Mouse (Mus musculus): ENCODE results near the gene Mbnl2. TPM values are rescaled to one million over a fixed set of nuclear protein-coding genes. Genes with fewer than 3 reads are reported as not detected.
A peak's percentile ranks its signal among the peaks of the same experiment; 100 is the strongest.

Mbnl2 gene
- polyA plus RNA-seq, 1 experiment = 64.4 TPM

DNA sequence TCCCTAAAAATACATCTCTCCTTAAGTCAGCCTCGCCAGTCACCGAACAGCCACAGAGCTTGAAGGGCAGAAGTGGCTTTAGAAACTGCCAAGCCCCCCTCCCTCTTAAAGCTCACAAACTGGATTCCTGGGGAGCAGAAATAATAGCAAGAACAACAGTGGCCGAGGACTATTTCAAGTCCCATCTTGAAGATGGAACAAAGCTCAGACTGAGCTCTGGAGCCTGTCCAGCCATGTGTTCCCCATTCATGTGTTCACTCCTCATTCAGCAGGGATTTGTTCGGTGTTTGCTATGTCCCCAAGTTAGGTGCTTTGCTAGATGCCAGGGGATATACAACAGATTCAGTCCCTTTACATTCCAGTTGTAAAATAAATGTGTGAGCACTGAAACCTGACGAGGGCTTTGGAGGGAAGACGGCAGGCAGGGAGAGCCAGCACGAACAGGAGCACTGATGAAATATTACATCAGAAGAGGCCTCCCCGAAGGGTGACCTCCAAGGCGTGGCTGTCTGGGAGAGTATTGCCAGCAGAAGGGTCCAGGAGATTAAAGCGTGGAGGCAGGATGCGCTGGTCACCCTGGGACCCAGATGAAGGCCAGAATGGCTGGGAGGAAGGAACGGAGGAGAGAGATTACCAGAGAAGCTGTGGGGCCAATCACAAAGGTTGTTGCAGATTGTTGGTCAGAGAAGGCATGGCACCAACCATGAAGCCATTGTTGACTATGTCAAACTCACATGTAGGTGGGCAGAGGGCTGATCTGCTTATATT, 36.0 kb downstream of the Mbnl2 start:
- TF ChIP-seq POLR2A (IDR thresholded peaks at IDR 0.05; ENCODE audit: control insufficient read depth, extremely low read depth, insufficient read depth, low read length, poor library complexity) (no peak), CTCF (IDR thresholded peaks at IDR 0.05; ENCODE audit: borderline replicate concordance, control insufficient read depth, extremely low read depth, insufficient read depth, low read length, poor library complexity) (no peak)
- WGBS = 93% methylated on average over 12 of the region's 12 CpGs
- Histone ChIP-seq H3K4me3 (ENCODE audit: control insufficient read depth, insufficient read depth, low read length) (no peak overlapping the region), H3K36me3 (ENCODE audit: control insufficient read depth, insufficient read depth, low read length) (no peaks in the 10 kb centered on the region), H3K4me1 (replicated peaks; ENCODE audit: control insufficient read depth, insufficient read depth, low read length) (peaks cover 41% of the 10 kb centered on the region), H3K27ac (ENCODE audit: control insufficient read depth, insufficient read depth, low read length) (no peak overlapping the region), H3K27me3 (ENCODE audit: control insufficient read depth, insufficient read depth, low read length) (no peaks in the 10 kb centered on the region)
- no peak for DNase-seq

DNA sequence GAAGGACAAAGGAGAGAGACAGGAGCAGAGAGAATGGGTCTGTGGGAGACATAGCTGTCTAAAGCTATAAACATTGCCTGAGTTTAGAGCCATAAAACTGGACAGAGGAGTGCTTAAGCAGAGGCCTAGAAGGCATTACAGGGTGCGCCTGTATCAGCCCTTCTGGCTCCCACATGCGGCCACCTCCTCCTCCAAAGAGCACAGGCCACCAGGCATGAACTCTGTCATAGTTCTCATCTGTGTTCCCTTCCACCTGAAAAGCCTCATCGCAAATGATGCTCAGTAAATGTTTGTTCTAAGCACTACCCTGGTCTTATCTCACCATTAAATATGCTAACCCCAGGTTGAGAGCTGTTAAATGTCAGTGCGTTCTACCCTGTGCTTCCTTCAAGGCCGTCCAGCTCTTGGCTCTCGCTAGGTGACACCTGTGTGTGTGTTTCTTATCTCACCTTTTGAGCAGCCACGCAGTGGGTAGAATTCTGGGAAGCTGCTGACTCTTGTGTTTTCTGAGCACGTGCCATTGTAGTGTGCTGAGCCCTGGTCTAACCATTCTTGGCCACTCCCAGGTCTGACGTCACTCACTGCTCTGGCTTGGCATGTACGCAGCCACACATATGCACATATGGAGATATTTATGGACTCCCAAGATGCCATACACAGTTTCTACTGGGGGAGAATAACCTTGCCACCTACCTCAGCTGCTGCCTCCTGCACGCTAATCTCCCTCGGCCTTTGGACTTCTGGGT, 37.4 kb downstream of the Mbnl2 start:
- TF ChIP-seq CTCF (IDR thresholded peaks at IDR 0.05; ENCODE audit: borderline replicate concordance, control insufficient read depth, extremely low read depth, insufficient read depth, low read length, poor library complexity) (no peak), POLR2A (IDR thresholded peaks at IDR 0.05; ENCODE audit: control insufficient read depth, extremely low read depth, insufficient read depth, low read length, poor library complexity) (no peak)
- H3K27ac ChIP-seq (ENCODE audit: control insufficient read depth, insufficient read depth, low read length) = no peak overlapping the region
- H3K36me3 ChIP-seq (ENCODE audit: control insufficient read depth, insufficient read depth, low read length) = no peaks in the 10 kb centered on the region
- no peaks in the 10 kb centered on the region for H3K27me3 ChIP-seq (ENCODE audit: control insufficient read depth, insufficient read depth, low read length)
- no peak for DNase-seq
- 73% methylated on average over 12 of the region's 12 CpGs for WGBS
- no peak overlapping the region for H3K4me3 ChIP-seq (ENCODE audit: control insufficient read depth, insufficient read depth, low read length)
- H3K4me1 ChIP-seq (replicated peaks; ENCODE audit: control insufficient read depth, insufficient read depth, low read length) = peaks cover 33% of the 10 kb centered on the region

DNA sequence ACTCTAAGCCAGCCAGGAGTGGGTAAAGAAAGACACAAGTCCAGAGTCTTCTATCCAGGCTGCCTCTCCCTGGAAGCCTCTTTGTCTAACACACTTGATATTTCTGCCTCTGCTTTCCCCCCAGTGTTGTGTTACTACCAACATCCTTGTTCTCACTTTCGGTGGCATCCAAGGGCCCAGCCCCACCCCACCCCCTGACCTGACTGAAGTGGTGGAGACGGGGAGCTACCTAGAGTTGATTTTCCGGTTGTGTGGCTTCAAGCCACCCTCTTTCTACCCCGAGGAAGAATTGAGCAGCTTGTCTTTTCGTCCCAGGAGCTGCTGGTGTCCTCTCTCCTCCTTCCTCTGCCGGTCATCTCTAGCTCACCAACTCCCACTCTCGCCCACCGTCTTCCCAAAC, 38.0 kb downstream of the Mbnl2 start:
- Histone ChIP-seq H3K27ac (ENCODE audit: control insufficient read depth, insufficient read depth, low read length) (peak overlapping the region; percentile 47), H3K27me3 (ENCODE audit: control insufficient read depth, insufficient read depth, low read length) (no peaks in the 10 kb centered on the region), H3K4me3 (ENCODE audit: control insufficient read depth, insufficient read depth, low read length) (no peak overlapping the region), H3K4me1 (replicated peaks; ENCODE audit: control insufficient read depth, insufficient read depth, low read length) (peaks cover 30% of the 10 kb centered on the region), H3K36me3 (ENCODE audit: control insufficient read depth, insufficient read depth, low read length) (no peaks in the 10 kb centered on the region)
- no peak for DNase-seq
- no peak for TF ChIP-seq POLR2A (IDR thresholded peaks at IDR 0.05; ENCODE audit: control insufficient read depth, extremely low read depth, insufficient read depth, low read length, poor library complexity)
- TF ChIP-seq CTCF (IDR thresholded peaks at IDR 0.05; ENCODE audit: borderline replicate concordance, control insufficient read depth, extremely low read depth, insufficient read depth, low read length, poor library complexity) = no peak
- 67% methylated on average over 8 of the region's 8 CpGs for WGBS

DNA sequence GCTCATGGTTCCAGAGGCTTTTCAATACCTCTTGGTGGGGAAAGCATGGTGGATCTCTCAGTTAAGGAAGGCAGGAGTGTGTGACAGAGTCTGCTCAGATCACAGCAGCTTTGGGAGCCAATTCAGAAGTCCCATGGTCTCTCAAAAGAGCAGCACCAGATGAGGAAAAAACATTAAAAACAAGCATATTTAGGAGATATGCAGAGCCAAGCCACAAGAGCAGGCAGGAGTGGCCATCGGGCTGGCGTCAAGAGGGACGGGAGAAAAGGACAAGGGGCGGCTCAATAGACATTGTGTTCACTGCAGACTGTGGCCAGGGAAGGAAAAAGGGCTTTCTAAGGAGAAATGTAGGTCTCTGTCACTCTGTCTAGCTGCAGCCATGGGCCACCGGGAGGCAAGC, 40.3 kb downstream of the Mbnl2 start:
- Histone ChIP-seq H3K4me1 (replicated peaks; ENCODE audit: control insufficient read depth, insufficient read depth, low read length) (peaks cover 36% of the 10 kb centered on the region), H3K27ac (ENCODE audit: control insufficient read depth, insufficient read depth, low read length) (no peak overlapping the region), H3K36me3 (ENCODE audit: control insufficient read depth, insufficient read depth, low read length) (no peaks in the 10 kb centered on the region), H3K27me3 (ENCODE audit: control insufficient read depth, insufficient read depth, low read length) (no peaks in the 10 kb centered on the region), H3K4me3 (ENCODE audit: control insufficient read depth, insufficient read depth, low read length) (no peak overlapping the region)
- no peak for DNase-seq
- 93% methylated on average over 5 of the region's 5 CpGs for WGBS
- TF ChIP-seq CTCF (IDR thresholded peaks at IDR 0.05; ENCODE audit: borderline replicate concordance, control insufficient read depth, extremely low read depth, insufficient read depth, low read length, poor library complexity) (no peak), POLR2A (IDR thresholded peaks at IDR 0.05; ENCODE audit: control insufficient read depth, extremely low read depth, insufficient read depth, low read length, poor library complexity) (no peak)

DNA sequence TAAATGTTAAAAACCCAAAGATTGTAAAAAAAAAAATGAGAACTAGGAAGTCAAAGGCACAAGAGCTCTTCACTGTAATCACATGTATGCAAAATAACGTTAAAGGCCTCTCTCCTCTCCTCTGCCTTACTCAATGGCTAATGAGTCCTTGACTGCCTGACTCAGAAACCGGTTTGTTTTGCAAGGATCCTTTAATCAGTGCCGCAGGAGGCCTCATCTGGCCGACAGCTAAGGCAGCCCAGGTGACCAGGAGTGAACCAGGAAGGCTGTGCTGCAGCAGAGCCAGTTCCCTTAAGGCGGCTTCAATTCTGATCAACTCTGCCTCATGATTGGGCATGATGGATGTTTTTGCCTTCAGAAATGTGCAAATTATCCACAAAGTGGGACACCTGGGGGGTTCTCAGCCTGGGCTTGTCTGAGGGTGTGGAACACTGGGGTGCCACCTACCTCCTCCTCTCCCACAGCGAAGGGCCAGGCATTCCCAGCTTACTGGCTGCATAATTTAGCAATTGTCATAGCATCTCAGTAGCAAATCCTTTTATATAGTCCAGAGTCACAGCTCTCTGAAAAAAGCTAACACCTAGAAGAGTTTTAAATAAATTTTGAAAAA, 43.0 kb downstream of the Mbnl2 start:
- no peaks in the 10 kb centered on the region for H3K36me3 ChIP-seq (ENCODE audit: control insufficient read depth, insufficient read depth, low read length)
- 94% methylated on average over 6 of the region's 6 CpGs for WGBS
- H3K27me3 ChIP-seq (ENCODE audit: control insufficient read depth, insufficient read depth, low read length) = no peaks in the 10 kb centered on the region
- peaks cover 25% of the 10 kb centered on the region for H3K4me1 ChIP-seq (replicated peaks; ENCODE audit: control insufficient read depth, insufficient read depth, low read length)
- no peak for DNase-seq
- H3K27ac ChIP-seq (ENCODE audit: control insufficient read depth, insufficient read depth, low read length) = no peak overlapping the region
- no peak overlapping the region for H3K4me3 ChIP-seq (ENCODE audit: control insufficient read depth, insufficient read depth, low read length)
- TF ChIP-seq POLR2A (IDR thresholded peaks at IDR 0.05; ENCODE audit: control insufficient read depth, extremely low read depth, insufficient read depth, low read length, poor library complexity) (no peak), CTCF (IDR thresholded peaks at IDR 0.05; ENCODE audit: borderline replicate concordance, control insufficient read depth, extremely low read depth, insufficient read depth, low read length, poor library complexity) (no peak)

DNA sequence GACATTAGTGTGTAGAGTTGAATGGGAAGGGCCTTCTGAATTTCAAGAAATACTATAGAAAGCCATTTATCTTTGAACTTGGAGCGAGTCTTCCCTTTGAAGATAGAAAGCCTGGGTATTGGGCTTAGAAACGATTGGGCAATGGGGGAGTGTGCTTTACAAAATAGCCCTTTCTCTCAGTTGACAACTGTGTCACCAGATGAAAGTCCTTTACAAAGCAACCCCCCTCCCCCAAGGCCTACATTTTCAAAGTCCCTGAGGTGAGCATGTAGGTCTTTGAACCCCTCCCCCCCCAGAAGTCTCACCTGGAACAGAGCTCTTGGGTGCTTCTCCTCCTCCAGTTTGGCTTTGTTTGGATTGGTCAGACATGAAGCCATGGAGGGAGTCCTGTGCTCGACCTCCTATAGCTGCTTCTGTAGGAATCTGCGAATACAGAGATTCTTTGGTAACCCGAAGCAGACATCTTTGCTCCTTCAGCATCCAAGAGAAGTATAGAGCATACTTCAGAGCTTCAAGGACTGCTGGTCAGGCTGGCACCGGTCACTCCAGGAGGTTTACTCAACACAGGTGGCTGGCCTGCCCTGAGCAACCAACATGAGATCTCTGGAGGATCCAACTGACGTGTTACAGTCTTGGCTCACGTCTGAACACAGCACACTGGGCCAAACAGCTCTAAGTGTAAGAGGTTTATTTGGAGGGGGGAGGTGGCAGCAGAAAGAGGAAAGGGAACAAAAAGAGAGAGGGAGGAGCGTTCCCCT, 43.7 kb downstream of the Mbnl2 start:
- Histone ChIP-seq H3K27me3 (ENCODE audit: control insufficient read depth, insufficient read depth, low read length) (no peaks in the 10 kb centered on the region), H3K4me1 (replicated peaks; ENCODE audit: control insufficient read depth, insufficient read depth, low read length) (peaks cover 18% of the 10 kb centered on the region), H3K4me3 (ENCODE audit: control insufficient read depth, insufficient read depth, low read length) (no peak overlapping the region), H3K36me3 (ENCODE audit: control insufficient read depth, insufficient read depth, low read length) (no peaks in the 10 kb centered on the region), H3K27ac (ENCODE audit: control insufficient read depth, insufficient read depth, low read length) (no peak overlapping the region)
- DNase-seq = no peak
- TF ChIP-seq POLR2A (IDR thresholded peaks at IDR 0.05; ENCODE audit: control insufficient read depth, extremely low read depth, insufficient read depth, low read length, poor library complexity) (no peak), CTCF (IDR thresholded peaks at IDR 0.05; ENCODE audit: borderline replicate concordance, control insufficient read depth, extremely low read depth, insufficient read depth, low read length, poor library complexity) (no peak)
- 91% methylated on average over 9 of the region's 9 CpGs for WGBS

All from thymus, adult 2 months (tissue).